24 mouse cellular contexts compared by ENCODE assay signal in the genomic region with DNA sequence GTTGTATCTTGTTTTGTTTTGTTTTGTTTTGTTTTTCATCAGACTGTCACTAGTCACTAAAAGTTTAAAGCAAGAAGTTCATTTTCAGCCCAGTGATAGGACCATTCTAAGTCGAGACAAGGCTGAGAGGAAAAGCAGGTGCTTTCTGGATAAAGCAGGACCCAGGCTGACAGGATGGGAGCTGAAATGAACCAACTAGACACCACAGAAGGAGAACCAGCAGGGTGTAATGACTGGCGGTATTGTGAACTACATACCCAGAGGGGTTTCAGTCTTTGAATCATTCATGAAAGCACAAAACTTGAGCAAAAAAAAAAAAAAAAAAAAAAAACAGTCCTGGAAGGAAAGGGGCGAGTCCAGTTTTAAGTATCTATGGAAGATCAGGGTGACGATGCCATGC.
"Had no signal": no experiment of that assay in that cellular context is flagged by ENCODE, and none has a peak within 500 bp of the region (broad histone marks: within the 10 kb centered on the region; RNA-seq: fewer than 3 reads in every experiment).

No protein-coding gene starts in this region.

- H3K9ac ChIP-seq: heart, embryonic 13.5 days; heart, embryonic 15.5 days; hindbrain, embryonic 14.5 days; kidney, embryonic 15.5 days; limb, embryonic 13.5 days; limb, embryonic 15.5 days; liver, embryonic 12.5 days; liver, embryonic 14.5 days had no signal

- H3K4me3 ChIP-seq: heart, adult 2 months; heart, embryonic 13.5 days; heart, embryonic 15.5 days; kidney, embryonic 15.5 days; limb, embryonic 13.5 days; limb, embryonic 15.5 days; liver, embryonic 12.5 days had no signal

- H3K9me3 ChIP-seq: heart, embryonic 13.5 days; heart, embryonic 15.5 days; kidney, embryonic 15.5 days; limb, embryonic 13.5 days; limb, embryonic 15.5 days; liver, embryonic 12.5 days had no signal

- H3K4me1 ChIP-seq: heart, embryonic 13.5 days; heart, embryonic 15.5 days; kidney, embryonic 15.5 days; limb, embryonic 13.5 days; limb, embryonic 15.5 days; liver, embryonic 12.5 days had no signal

- DNase-seq: gastrocnemius, postnatal 14 days; gastrocnemius, postnatal 36 days; heart, adult 11 months; heart, adult 2 months; heart, postnatal 14 days; heart, postnatal 36 days; kidney, adult 11 months; kidney, adult 2 months; kidney, adult 9 months; kidney, postnatal 14 days; kidney, postnatal 36 days; layer of hippocampus, adult 9-11 months; layer of hippocampus, postnatal 36 days had no signal

- ATAC-seq: intestine, embryonic 16.5 days; liver, embryonic 12.5 days had no signal

- H3K36me3 ChIP-seq: heart, embryonic 13.5 days; heart, embryonic 15.5 days; kidney, embryonic 15.5 days; limb, embryonic 13.5 days; limb, embryonic 15.5 days; liver, embryonic 12.5 days had no signal

- H3K27me3 ChIP-seq: heart, embryonic 13.5 days; heart, embryonic 15.5 days; kidney, embryonic 15.5 days; limb, embryonic 13.5 days; limb, embryonic 15.5 days; liver, embryonic 12.5 days had no signal

- H3K4me2 ChIP-seq: heart, embryonic 11.5 days; heart, embryonic 13.5 days; heart, embryonic 15.5 days; hindbrain, embryonic 14.5 days; kidney, embryonic 15.5 days; limb, embryonic 13.5 days; limb, embryonic 15.5 days; liver, embryonic 12.5 days had no signal

- H3K27ac ChIP-seq: heart, adult 2 months; heart, embryonic 13.5 days; heart, embryonic 15.5 days; hindbrain, embryonic 14.5 days; kidney, embryonic 15.5 days; kidney, postnatal 0 days; limb, embryonic 13.5 days; limb, embryonic 15.5 days; liver, embryonic 12.5 days; liver, embryonic 14.5 days had no signal
